Mouse (Mus musculus) T-helper 1 cell (primary cell): ENCODE results near the gene Frat2.

Source experiments
- in situ Hi-C: fragments of 300-600 bp; cut with MboI, MseI; formaldehyde crosslinking; loops from one replicate; pipeline ENCODE4 v1.15.1; 2025; ENCODE audit warnings: high pct_unique_total_duplicates

Gene Frat2

DNA sequence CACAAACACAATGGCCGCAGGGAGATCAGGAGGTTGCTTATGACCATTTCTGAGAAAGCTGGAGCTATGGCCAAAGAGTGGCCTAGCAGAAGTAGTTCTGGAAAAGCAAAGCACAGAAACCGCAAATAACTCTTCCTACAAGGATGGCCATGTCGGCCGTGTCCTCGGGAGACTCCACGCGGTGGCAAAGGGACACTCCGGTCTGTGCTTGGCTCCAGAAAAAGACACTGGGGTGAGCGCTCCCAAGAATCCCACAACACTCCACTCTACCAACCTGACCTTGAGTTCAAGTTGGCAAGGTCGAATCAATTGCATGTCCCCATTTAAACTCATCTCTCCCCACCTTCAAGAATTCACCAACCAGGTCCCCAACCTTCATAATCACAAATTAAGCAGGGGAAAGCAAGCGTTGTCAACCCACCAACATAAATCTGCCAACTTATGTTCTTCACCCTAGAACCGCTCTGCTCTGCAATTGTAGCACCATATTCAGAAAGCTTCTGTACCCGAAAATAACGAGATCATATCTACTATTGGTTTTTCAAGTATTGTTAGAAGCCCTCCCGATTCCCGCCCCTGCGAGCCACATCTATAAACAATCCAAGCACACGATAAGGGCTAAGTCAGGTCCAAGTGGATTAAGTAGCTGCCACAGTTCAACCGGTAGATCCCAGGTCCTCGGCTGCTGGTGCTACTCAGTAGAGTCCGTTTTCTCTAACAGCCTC is 1.4 kb downstream of the Frat2 start:
- in situ Hi-C loops, result no loop called here

- in situ Hi-C loops, result no loop called here
Observed at GRCm38 (mm10) chr19:41844345-41844744, 3.6 kb downstream of the Frat2 start.

DNA sequence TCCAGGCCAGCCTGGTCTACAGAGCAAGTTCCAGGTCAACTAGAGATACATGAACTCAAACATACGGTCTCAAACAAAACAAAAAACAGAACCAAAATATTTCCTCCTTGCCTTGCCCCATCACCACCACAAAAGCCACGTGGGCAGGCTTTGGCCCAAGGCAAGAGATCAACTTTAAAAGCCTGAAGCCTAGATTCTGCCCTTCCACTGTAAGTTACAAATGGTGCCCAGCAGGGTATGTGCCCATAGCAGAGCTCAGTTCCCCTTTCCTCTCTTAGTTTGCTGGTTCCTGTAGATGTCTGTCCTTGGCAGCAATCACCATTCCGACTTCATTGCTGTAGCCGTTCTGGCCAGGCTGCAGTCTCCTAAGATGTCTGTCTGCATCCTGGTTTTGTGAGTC is 5.2 kb downstream of the Frat2 start:
- in situ Hi-C loops, result no loop called here

- in situ Hi-C loops, result no loop called here
Observed at GRCm38 (mm10) chr19:41842196-41842595, 5.7 kb downstream of the Frat2 start.

DNA sequence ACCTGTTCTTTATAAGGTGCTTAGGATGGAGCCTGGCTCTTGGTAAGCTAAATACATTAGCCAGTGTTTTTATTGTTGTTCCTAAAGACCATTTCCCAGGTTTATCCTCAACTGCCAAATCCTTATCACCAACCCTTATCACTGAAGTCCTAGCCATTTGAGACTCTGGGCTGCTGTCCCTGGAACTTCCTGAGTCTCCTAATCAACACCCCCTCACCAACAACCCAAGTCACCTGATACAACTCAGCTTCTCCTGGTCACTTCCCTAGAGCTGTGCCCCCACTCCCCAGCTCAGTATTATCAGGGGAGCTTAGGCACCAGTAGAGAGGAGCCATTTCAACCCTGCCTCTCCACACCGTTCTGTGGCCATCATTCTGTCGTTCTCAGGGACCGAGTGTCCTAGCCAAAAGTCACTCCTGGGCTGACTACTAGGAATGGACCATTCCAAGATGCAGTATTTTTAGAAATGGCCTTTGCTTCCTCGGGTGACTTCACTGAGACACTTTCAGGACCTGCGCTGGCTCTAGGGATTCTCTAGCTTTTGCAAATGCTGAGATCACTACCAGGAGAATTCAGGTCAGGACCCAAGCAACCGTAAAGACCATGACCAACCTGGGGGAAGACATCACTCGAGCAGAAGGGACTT is 6.7 kb downstream of the Frat2 start:
- in situ Hi-C loops, result no loop called here

GRCm38 (mm10) chr19:41839685-41840084 is 8.2 kb downstream of the Frat2 start:
- in situ Hi-C loops, result loop anchor here (10.0 kb wide), 1 partner anchor 985 kb away; no protein-coding TSS in a partner anchor

DNA sequence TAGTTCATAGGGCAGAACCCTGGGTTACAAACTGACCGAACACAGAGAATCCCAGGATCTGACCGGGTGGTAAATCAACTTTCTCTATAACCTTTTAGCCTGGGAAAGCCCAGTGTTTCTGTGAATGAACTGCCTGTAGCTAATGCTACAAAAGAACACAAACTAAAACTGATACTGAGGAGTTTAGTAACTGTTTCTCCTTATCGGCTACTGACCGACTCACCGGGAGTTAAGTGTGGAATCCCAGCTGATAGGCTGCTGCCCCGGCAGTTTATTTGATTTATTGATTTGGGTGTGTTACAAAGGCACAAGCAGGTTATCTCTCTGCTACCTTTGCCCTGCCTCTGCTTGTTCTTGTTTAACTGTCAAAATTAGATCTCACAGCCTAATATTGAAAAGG is 9.1 kb downstream of the Frat2 start:
- in situ Hi-C loops, result loop anchor here (10.0 kb wide), 1 partner anchor 984 kb away; no protein-coding TSS in a partner anchor

DNA sequence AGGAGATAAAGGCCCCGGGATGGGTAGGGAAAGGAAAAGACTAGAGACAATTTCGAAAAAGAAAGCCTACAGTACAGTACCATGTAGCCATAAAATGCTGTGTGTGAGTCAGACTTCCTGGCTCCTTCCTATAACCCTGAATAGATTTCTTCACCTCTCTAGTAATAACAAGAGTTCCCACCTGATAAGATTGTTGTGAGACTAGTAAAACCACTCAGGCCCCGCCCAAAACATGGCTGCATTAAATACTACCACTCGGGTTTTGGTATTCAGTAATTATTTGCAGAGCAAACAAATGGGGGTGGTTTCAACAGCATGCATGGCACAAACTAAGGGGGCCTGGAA is 10.0 kb downstream of the Frat2 start:
- in situ Hi-C loops, result loop anchor here (10.0 kb wide), 1 partner anchor 983 kb away; no protein-coding TSS in a partner anchor

DNA sequence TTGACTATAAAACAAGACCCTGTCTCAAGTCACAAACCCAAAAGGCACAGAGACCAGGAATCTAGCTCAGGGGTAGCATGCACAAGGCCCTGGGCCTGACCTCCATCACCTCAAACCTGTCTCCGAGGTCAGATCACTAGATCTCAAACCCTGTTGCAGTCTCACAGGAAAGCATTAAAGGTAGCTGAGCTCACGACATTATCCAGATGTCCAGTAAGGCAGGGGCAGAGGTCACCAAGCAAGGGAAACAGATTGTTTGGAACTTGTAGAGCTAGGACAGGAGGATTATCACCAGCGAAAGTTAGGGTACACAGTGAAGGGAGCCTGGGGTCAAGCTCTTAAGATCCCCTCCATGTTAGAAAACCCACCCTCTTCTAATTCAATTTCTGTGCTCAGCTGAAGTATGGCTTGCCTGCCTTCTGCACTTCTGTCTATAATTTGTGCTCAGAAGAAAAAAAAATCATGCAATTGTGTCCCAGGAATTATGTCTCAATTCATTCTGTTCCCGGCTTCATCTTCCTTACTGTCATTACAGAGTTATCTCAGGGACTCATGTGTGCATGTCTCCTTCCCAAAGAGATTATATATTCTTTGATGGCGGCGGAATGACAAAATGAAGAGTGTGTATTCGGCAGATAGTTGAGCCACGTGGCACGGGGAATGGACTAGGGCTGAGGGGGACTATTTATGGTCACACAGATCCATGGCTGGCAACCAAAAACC is 10.6 kb downstream of the Frat2 start:
- in situ Hi-C loops, result loop anchor here (10.0 kb wide), 1 partner anchor 983 kb away; no protein-coding TSS in a partner anchor

DNA sequence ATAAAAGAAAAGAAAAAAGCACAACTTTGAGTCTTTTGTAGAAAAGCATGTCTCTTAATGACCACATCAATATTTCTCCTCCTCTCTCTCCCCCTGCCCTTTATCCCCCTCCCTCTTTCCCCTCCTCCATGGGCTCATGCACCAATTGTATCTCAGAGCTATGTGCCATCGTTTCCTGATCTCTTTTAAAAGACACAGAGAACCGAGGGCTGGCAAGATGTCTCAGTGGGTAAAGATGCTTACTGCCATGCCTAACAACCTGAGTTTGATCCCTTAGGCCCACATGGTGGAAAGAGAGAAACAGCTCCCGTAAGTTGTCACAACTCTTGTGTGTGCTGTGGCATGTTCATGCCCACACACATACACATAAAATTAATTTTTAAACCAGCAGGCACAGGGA is 11.2 kb downstream of the Frat2 start:
- in situ Hi-C loops, result loop anchor here (10.0 kb wide), 1 partner anchor 982 kb away; no protein-coding TSS in a partner anchor

GRCm38 (mm10) chr19:41835816-41836215 is 12.1 kb downstream of the Frat2 start:
- in situ Hi-C loops, result loop anchor here (10.0 kb wide), 1 partner anchor 981 kb away; no protein-coding TSS in a partner anchor

- in situ Hi-C loops, result loop anchor here (10.0 kb wide), 1 partner anchor 981 kb away; no protein-coding TSS in a partner anchor
Observed at GRCm38 (mm10) chr19:41835407-41835806, 12.5 kb downstream of the Frat2 start.

GRCm38 (mm10) chr19:41832501-41833201 is 15.3 kb downstream of the Frat2 start:
- in situ Hi-C loops, result loop anchor here (10.0 kb wide), 1 partner anchor 978 kb away; no protein-coding TSS in a partner anchor

- in situ Hi-C loops, result loop anchor here (10.0 kb wide), 1 partner anchor 977 kb away; no protein-coding TSS in a partner anchor
Observed at GRCm38 (mm10) chr19:41831718-41832391, 16.1 kb downstream of the Frat2 start.

DNA sequence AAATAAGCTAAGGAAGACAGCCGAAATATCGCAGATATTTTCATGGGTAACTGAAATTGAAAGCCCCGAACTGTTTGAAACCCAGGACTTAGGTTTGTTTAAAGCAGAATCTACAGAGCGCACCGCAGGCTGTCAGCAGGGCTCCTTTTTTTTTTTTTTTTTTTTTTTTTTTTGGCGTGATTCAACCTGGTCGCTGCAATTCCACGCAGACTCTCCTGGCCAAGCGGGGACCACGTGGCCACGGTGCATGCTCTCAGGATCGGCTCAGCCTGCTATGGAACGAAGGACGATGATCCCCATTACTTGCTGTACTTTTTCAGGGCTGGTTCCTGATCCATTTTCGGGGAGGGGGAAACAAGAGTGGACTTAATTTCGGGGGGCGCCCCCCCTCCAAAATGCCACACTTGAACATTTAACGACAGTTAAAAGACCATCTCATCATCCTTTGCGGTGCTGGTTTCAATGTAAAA is 16.8 kb downstream of the Frat2 start:
- in situ Hi-C loops, result loop anchor here (10.0 kb wide), 1 partner anchor 976 kb away; no protein-coding TSS in a partner anchor

DNA sequence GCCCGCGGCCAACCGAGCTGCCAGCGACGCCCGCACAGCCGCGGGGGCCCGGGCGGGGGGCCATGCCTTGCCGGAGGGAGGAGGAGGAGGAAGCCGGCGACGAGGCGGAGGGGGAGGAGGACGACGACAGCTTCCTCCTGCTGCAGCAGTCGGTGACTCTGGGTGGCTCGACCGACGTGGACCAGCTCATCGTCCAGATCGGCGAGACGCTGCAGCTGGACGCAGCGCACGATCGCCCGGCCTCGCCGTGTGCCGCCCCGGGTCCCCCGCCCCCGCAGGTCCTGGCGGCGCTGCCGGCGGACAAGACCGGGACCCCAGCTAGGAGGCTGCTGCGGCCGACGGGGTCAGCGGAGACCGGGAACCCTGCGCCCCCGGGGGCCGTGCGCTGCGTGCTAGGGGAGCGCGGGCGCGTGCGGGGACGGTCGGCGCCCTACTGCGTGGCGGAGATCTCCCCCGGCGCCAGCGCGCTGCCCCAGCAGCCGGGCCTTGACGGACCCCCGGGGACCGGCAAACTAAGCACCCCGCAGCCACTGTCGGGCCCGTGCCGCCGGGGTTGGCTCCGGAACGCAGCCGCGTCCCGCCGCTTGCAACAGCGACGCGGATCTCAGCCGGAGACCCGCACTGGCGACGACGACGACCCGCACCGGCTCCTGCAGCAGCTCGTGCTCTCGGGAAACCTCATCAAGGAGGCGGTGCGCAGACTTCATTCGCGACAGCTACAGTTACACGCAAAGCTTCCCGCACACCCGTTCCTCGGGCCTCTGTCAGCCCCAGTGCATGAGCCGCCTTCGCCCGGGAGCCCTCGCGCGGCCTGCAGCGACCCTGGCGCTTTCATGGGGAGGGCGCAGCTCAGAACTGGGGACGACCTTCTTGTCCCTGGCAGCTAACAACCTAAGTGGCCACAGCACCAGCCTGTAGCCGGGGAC is 17.6 kb downstream of the Frat2 start:
- in situ Hi-C loops, result loop anchor here (10.0 kb wide), 1 partner anchor 976 kb away; no protein-coding TSS in a partner anchor

DNA sequence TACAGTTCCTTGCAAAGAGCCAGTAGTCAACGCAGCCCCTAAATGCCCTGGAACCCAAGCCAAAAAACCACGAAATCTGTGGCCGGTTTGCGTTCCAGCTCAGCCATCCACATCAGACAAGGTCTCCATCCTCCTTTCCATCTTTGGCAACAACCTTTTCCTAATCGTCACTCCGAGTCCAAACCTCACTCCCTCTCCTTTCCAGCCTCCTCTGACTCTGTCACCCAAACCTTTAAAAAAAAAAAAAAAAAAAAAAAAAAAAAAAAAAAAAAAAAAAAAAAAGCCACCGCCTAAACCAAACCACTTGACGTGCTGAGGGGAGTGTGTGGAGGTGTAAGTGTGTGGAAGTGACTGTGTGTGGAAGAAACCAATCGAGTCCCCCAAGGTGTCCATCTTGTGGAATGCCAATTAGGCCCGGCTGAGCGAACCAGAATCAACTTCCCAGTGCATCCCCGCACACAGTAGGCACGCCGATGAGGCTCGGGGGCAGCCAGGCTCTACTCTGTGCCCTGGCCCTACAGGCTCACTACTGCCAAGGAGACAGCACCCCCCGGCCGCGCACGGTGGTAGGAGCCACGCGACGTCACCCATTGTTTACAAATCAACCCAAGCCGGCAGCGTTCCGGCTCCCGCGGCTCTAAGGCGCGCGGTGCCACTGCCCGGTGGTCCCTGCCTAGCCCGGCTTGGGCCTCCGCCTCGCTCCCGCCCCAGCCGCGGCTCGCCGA is 18.4 kb downstream of the Frat2 start, which contains the start of gene Frat1:
TSS of gene Frat1 (plus strand) at position 590 of the 725 bp plus-strand sequence.
- in situ Hi-C loops, result loop anchor here (10.0 kb wide), 1 partner anchor 975 kb away; no protein-coding TSS in a partner anchor

DNA sequence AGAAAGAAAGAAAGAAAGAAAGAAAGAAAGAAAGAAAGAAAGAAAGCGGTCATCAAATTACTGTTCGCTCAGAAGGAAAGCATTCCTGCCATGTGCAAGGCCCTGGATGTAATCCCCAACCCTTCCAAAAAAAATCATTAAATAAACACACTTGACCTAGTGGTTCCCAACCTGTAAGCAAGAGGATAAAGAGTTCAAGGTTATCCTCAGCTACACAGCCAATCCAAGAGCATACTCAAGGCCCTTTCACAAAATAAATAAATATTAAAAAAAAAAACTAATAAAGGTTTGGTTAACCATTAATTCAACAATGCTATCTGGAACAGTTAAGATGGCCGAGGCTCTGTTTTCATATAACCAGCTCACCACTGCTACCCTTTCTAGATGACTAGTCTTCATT is 19.0 kb downstream of the Frat2 start:
- in situ Hi-C loops, result no loop called here

- in situ Hi-C loops, result no loop called here
Observed at GRCm38 (mm10) chr19:41826529-41826928, 21.4 kb downstream of the Frat2 start.
